13 mouse cellular contexts compared by ENCODE assay signal in genomic region chr19:24845007-24845546, GRCm38 (mm10). TPM values are rescaled to one million over a fixed set of nuclear protein-coding genes. Genes with fewer than 3 reads are reported as not detected.
A peak's percentile ranks its signal among the peaks of the same experiment; 100 is the strongest.
DNase-seq lines count a peak whose midpoint lies in the region; ATAC-seq and TF ChIP-seq lines count a peak whose summit lies in the region.
"Had no signal": no experiment of that assay in that cellular context is flagged by ENCODE, and none has a peak within 500 bp of the region (broad histone marks: within the 10 kb centered on the region; RNA-seq: fewer than 3 reads in every experiment).

No protein-coding gene starts in this region.

- H3K4me2 ChIP-seq in forebrain, postnatal 0 days (ENCODE audit: low read depth) = no peak overlapping the region
- H3K4me2 ChIP-seq: liver, embryonic 12.5 days had no signal

- no peaks in the 10 kb centered on the region for H3K36me3 ChIP-seq in forebrain, postnatal 0 days (ENCODE audit: insufficient read depth)
- H3K36me3 ChIP-seq: liver, embryonic 12.5 days had no signal

- peak; percentile 22 to 34 for DNase-seq in right cerebral cortex, postnatal 10 days (ENCODE audit: low spot score in 2 of 2)
- DNase-seq in right cerebral cortex, postnatal 36 days (ENCODE audit: low spot score in 2 of 2) = no peak
- peak; percentile 63 for DNase-seq in forebrain, postnatal 0 days
- DNase-seq in mesoderm, embryonic 11.5 days (ENCODE audit: low read depth, low spot score) = peak; percentile 73
- DNase-seq in adrenal gland, postnatal 14 days = no peak
- no peak for DNase-seq in layer of hippocampus, postnatal 25 days (ENCODE audit: extremely low spot score in 1 of 2, low spot score in 1 of 2)
- no peak for DNase-seq in gastrocnemius, adult 8-10 months (ENCODE audit: low spot score in 2 of 2)
- DNase-seq in left cerebral cortex, postnatal 25 days (ENCODE audit: low spot score in 2 of 2) = no peak
- DNase-seq: gastrocnemius, postnatal 25 days; kidney, adult 9 months; thymus, adult 2 months had no signal

- H3K27ac ChIP-seq in forebrain, postnatal 0 days (ENCODE audit: low read depth, low read length) = no peak overlapping the region
- H3K27ac ChIP-seq: liver, embryonic 12.5 days had no signal

- intact Hi-C loops in left cerebral cortex, postnatal 25 days (cut with DNase I) = no loop called here

- no peaks in the 10 kb centered on the region for H3K9me3 ChIP-seq in forebrain, postnatal 0 days (ENCODE audit: low read length)
- H3K9me3 ChIP-seq: liver, embryonic 12.5 days had no signal

- H3K4me1 ChIP-seq in forebrain, postnatal 0 days (ENCODE audit: insufficient read depth) = peaks cover 7% of the 10 kb centered on the region; the same call in 1 of the 2 replicates
- H3K4me1 ChIP-seq: liver, embryonic 12.5 days had no signal

- no peak for TF ChIP-seq CTCF in forebrain, postnatal 0 days (IDR thresholded peaks at IDR 0.05; ENCODE audit: low read depth)

- H3K4me3 ChIP-seq in forebrain, postnatal 0 days (ENCODE audit: low read depth, low read length) = no peak overlapping the region
- H3K4me3 ChIP-seq: liver, embryonic 12.5 days had no signal

- WGBS in forebrain, postnatal 0 days = 29% methylated on average over 7 of the region's 7 CpGs

- H3K9ac ChIP-seq in forebrain, postnatal 0 days = no peak overlapping the region
- H3K9ac ChIP-seq: liver, embryonic 12.5 days had no signal

- peak; percentile 91 for ATAC-seq in forebrain, postnatal 0 days
- ATAC-seq: liver, embryonic 12.5 days had no signal

- no peaks in the 10 kb centered on the region for H3K27me3 ChIP-seq in forebrain, postnatal 0 days (ENCODE audit: insufficient read depth, low read length)

RNA-seq across cellular contexts. Expression of gene Pgm5, which starts 16.6 kb away (rescaled TPM):
- total RNA-seq in forebrain, postnatal 0 days (2014; rRNA removed) = 4.4 and 4.8 TPM in 2 replicates
- polyA plus RNA-seq in forebrain, postnatal 0 days (2015; fragmentation: Nextera tagmentation; extraction: Ambion mirVana) = 0.23 and 0.39 TPM in 2 replicates
- total RNA-seq in adrenal gland, postnatal 14 days (2021) = 60.3 and 68.5 TPM in 2 replicates
- total RNA-seq in layer of hippocampus, postnatal 25 days (2021) = 1 to 10 TPM; 3.2 to 3.6 TPM
- total RNA-seq in gastrocnemius, adult 8-10 months (2022) = 10 to 100 TPM; 11.8 to 16.9 (median 13.2) TPM
- total RNA-seq in left cerebral cortex, postnatal 25 days (2021) = 1 to 10 TPM; 4.4 to 5.7 TPM

RNA-seq across cellular contexts. Expression of gene Gm10053, which starts 30.4 kb away (rescaled TPM):
- 39.2 and 65.9 TPM in 2 replicates for total RNA-seq in forebrain, postnatal 0 days (2014; rRNA removed)
- polyA plus RNA-seq in forebrain, postnatal 0 days (2015; fragmentation: Nextera tagmentation; extraction: Ambion mirVana) = 285 and 302 TPM in 2 replicates
- total RNA-seq in adrenal gland, postnatal 14 days (2021) = 547 and 580 TPM in 2 replicates
- 100 to 1,000 TPM; 189 to 216 TPM for total RNA-seq in layer of hippocampus, postnatal 25 days (2021)
- total RNA-seq in gastrocnemius, adult 8-10 months (2022) = 100 to 1,000 TPM; 448 to 506 (median 471) TPM
- 100 to 1,000 TPM; 218 to 232 TPM for total RNA-seq in left cerebral cortex, postnatal 25 days (2021)

RNA-seq across cellular contexts. Expression of gene Foxd4, which starts 55.9 kb away (rescaled TPM):
- not detected in 2 replicates for total RNA-seq in forebrain, postnatal 0 days (2014; rRNA removed)
- polyA plus RNA-seq in forebrain, postnatal 0 days (2015; fragmentation: Nextera tagmentation; extraction: Ambion mirVana) = not detected in 2 replicates
- total RNA-seq in adrenal gland, postnatal 14 days (2021) = not detected in 2 replicates
- total RNA-seq in layer of hippocampus, postnatal 25 days (2021) = not detected
- not detected for total RNA-seq in gastrocnemius, adult 8-10 months (2022)
- total RNA-seq in left cerebral cortex, postnatal 25 days (2021) = not detected
- total RNA-seq: ES-E14; gastrocnemius, postnatal 25 days had no signal
- polyA plus RNA-seq: liver, embryonic 12.5 days; thymus, adult 2 months had no signal

Comparison
In these comparisons a context has a peak if more than half of its experiments do, and no peak if none do; other contexts are left out.
1. DNase-seq: peak in right cerebral cortex, postnatal 10 days (2 of 2), forebrain, postnatal 0 days (single experiment) and mesoderm, embryonic 11.5 days (single experiment); none in right cerebral cortex, postnatal 36 days (0 of 2), adrenal gland, postnatal 14 days (single experiment), layer of hippocampus, postnatal 25 days (0 of 2), gastrocnemius, adult 8-10 months (0 of 2) and left cerebral cortex, postnatal 25 days (0 of 2).